Mouse (Mus musculus) stomach, postnatal 0 days (tissue): ENCODE data around the gene Tmc5.

Source experiments
- CTCF ChIP-seq: IDR thresholded peaks from 2 replicates; pipeline ENCODE4 v1.5.1; 2016; ENCODE audit warnings: antibody characterized with exemption, low read depth, mild to moderate bottlenecking, moderate library complexity
- EP300 ChIP-seq: optimal IDR thresholded peaks from 2 replicates; pipeline ENCODE3; 2016; ENCODE audit warnings: antibody characterized with exemption

DNA sequence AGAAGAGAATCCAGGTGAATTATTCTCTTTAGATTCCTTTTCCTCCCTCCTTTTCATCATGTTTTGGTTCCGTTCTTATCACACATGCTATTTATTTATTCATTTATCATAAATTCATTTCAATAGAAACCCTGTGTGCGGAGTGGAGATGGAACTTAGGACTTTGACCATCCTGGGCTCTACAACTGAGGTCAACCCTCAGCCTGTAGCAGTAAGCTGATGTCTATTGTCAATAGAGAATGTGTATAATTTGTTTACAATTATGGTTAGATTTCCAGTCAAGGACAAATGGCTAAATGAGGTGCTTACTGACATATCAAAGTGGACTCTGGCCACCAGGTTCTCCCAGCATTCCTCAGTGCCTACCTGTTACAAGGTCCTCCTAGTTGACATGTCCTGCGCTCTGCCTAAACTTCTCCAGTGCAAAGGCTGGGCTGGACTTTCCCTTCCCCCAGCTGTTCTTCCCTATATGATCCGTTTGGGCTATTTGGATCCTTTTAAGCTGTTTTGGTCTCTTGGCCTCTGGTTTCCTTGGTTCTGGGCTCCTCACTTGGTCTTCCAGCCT lies 14.2 kb downstream of the Tmc5 start:
- no peak for TF ChIP-seq EP300
- no peak for TF ChIP-seq CTCF
